Mouse (Mus musculus) embryonic facial prominence, embryonic 11.5 days (tissue): ENCODE results near the gene Ankrd33b. TPM values are rescaled to one million over a fixed set of nuclear protein-coding genes. Genes with fewer than 3 reads are reported as not detected.

ENCODE experiments used
- ATAC-seq: fragments of 200-750 bp; cut with Nextera tagmentation; replicated peaks from 2 replicates; pipeline ENCODE4 v1.8.0; 2017; ENCODE audit warnings: low read depth; ENCODE audit not compliant: insufficient number of reproducible peaks, low FRiP score, low TSS enrichment
- DNase-seq: peaks from one replicate; pipeline ENCODE4 v3.0.0-alpha.2; 2015; ENCODE audit warnings: low spot score
- H3K27ac ChIP-seq: fragments of 300-500 bp; sonication (generic); replicated peaks from 2 replicates; pipeline ENCODE4 v1.5.1; 2014; ENCODE audit warnings: mild to moderate bottlenecking, low read depth, low read length, control low read depth
- H3K27me3 ChIP-seq: fragments of 300-500 bp; sonication (generic); 2 replicates; pipeline ENCODE4 v1.6.1; 2014; ENCODE audit warnings: mild to moderate bottlenecking, low read length, moderate library complexity, mixed read lengths; ENCODE audit not compliant: control insufficient read depth, insufficient read depth
- H3K36me3 ChIP-seq: fragments of 300-500 bp; sonication (generic); replicated peaks from 2 replicates; pipeline ENCODE4 v1.6.1; 2014; ENCODE audit warnings: low read depth, mild to moderate bottlenecking, low read length, moderate library complexity, mixed read lengths; ENCODE audit not compliant: control insufficient read depth, insufficient read depth
- H3K4me1 ChIP-seq: fragments of 300-500 bp; sonication (generic); 2 replicates; pipeline ENCODE4 v1.6.1; 2014; ENCODE audit warnings: low read length, mixed read lengths; ENCODE audit not compliant: control insufficient read depth, insufficient read depth
- H3K4me2 ChIP-seq: fragments of 300-500 bp; sonication (generic); 2 replicates; pipeline ENCODE4 v1.6.1; 2014; ENCODE audit warnings: low read depth, mild to moderate bottlenecking, control low read depth, low read length, moderate library complexity
- H3K4me3 ChIP-seq: fragments of 300-500 bp; sonication (generic); 2 replicates; pipeline ENCODE4 v1.5.1; 2014; ENCODE audit warnings: low read depth, low read length, control low read depth
- H3K9ac ChIP-seq: fragments of 300-500 bp; sonication (generic); replicated peaks from 2 replicates; pipeline ENCODE4 v1.6.1; 2014; ENCODE audit warnings: mild to moderate bottlenecking, control low read depth, low read length
- H3K9me3 ChIP-seq: fragments of 300-500 bp; sonication (generic); replicated peaks from 2 replicates; pipeline ENCODE4 v1.6.1; 2016; ENCODE audit warnings: mild to moderate bottlenecking, low read length, inconsistent platforms, mixed read lengths; ENCODE audit not compliant: control insufficient read depth
- WGBS: fragments of 180-500 bp; shearing (Covaris S2); extraction: QIAGEN DNeasy Blood & Tissue Kit; methylation state at CpG from one replicate; pipeline ENCODE4 v1.1.7; 2014; 5-methylcytosine and 5-hydroxymethylcytosine counted together
- polyA plus RNA-seq: library from polyadenylated mRNA; unstranded; fragments of >200 nt; fragmentation: Nextera tagmentation; extraction: Ambion mirVana; gene quantifications from 2 replicates; pipeline ENCODE4 v1.2.1, GENCODE M21; 2014

The Ankrd33b gene
- polyA plus RNA-seq, 1 experiment from 2014 or later, result 0.13 TPM

DNA sequence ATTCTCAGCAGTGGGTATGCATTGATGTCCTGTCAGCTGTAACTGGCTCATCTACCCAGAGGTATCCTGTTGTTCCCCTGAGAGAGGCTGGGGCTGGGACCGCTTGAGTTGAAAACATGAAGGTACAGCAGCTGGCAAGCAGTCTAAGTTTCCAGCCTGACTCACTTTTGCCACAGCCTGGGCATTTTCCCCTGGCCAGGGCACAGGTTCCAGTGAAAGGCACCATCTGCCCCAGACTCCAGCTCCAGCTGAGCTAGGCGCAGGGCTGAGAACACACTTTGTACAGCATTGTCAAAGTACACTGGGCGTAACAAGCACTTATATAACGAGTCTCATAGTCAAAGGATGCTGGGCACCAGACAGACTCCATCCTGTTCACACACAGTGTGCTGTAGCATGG, 113.6 kb downstream of the Ankrd33b start:
- H3K4me2 ChIP-seq, result no peak overlapping the region
- H3K9ac ChIP-seq, result no peak overlapping the region
- no peaks in the 10 kb centered on the region for H3K27me3 ChIP-seq
- WGBS, result 85% methylated on average over 4 of the region's 4 CpGs
- DNase-seq (no peak), ATAC-seq (no peak)
- H3K36me3 ChIP-seq, result no peaks in the 10 kb centered on the region
- no peak overlapping the region for H3K27ac ChIP-seq
- H3K9me3 ChIP-seq, result no peaks in the 10 kb centered on the region
- H3K4me3 ChIP-seq, result no peak overlapping the region
- H3K4me1 ChIP-seq, result no peaks in the 10 kb centered on the region; the same call in 1 of the 2 replicates

DNA sequence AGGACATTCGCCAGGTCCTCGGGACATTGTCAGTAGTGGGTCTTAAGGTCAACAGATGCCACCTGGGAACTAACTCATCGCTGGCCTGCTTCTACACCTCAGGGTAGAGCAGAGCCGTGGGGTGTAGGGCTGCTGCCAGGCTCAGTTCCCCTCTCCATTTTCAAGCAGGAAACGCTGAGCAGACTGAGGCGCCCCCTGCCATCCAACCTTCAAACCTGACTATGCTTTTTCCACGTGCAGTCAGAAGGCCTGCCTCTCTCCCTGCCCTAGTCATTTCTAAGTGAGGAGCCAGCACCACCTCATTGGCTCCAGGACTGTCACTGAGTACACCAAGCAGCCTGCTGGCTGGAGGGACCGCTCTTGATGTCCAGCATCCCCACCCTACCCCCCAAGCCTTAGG, 114.1 kb downstream of the Ankrd33b start:
- Histone ChIP-seq H3K27me3 (no peaks in the 10 kb centered on the region), H3K27ac (no peak overlapping the region), H3K9me3 (no peaks in the 10 kb centered on the region), H3K36me3 (no peaks in the 10 kb centered on the region), H3K9ac (no peak overlapping the region), H3K4me1 (no peaks in the 10 kb centered on the region; the same call in 1 of the 2 replicates), H3K4me3 (no peak overlapping the region), H3K4me2 (no peak overlapping the region)
- 67% methylated on average over 8 of the region's 8 CpGs for WGBS
- DNase-seq, result no peak
- ATAC-seq, result no peak

DNA sequence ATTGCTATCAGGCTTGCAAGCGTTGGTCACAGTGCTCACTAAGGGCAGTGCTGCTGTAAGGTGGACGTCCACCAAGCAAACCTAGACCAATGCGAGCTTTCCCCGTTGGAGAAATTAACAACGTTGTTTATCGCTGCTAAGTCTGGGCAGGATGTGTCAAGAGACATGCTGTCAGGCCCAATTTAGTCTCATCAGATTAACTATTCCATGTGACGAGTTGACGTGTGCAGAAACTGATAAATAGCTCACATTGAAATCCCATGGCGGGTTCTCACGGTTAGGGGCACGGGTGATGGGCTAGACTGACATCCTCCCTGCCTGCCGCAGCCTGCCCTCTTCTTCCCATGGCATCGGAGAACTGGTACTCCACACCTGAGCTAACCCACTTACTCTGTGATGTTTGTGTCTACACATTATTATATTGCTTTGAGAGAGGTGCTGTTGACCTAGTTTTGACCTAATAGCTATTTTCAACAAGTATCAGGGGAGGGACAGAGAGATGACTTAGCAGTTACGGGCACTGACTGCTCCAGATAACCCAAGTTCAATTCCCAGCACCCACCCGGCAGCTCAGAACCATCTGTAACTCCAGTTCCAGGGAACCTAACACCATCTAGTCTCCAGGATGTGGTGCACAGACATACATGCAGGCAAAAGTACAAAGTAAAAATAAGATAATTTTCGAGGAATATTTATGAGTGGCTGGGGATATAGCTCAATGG, 114.8 kb downstream of the Ankrd33b start:
- 79% methylated on average over 16 of the region's 16 CpGs for WGBS
- no peak for ATAC-seq
- H3K4me1 ChIP-seq, result no peaks in the 10 kb centered on the region; the same call in 1 of the 2 replicates

DNA sequence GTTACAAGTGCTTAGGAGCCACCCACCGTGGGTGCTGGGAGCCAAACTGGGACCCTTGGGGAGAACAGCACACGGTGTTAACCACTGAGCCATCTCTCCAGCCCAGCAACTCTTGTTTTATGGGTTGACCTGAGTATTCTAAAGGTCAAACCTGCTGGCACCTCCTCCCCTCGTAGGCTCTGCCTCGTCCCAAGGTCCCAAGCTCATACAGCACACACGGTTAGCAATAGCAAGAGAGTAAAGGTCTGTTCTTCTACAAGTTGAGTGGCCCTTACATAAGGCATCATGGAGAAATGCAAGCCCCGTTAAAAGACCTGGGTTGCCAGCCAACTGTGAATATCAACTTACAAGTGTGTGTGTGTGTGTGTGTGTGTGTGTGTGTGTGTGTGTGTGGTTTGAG, 116.3 kb downstream of the Ankrd33b start:
- H3K9me3 ChIP-seq, result no peaks in the 10 kb centered on the region
- H3K27ac ChIP-seq, result no peak overlapping the region
- no peak for ATAC-seq
- H3K4me2 ChIP-seq, result no peak overlapping the region
- 83% methylated on average over 6 of the region's 6 CpGs for WGBS
- no peak overlapping the region for H3K9ac ChIP-seq
- no peaks in the 10 kb centered on the region for H3K4me1 ChIP-seq
- no peak overlapping the region for H3K4me3 ChIP-seq
- no peaks in the 10 kb centered on the region for H3K27me3 ChIP-seq
- H3K36me3 ChIP-seq, result no peaks in the 10 kb centered on the region
- DNase-seq, result no peak

More for the DNA sequence above, 114.8 kb downstream of the Ankrd33b start:
- Histone ChIP-seq H3K36me3 (no peaks in the 10 kb centered on the region), H3K27me3 (no peaks in the 10 kb centered on the region), H3K9me3 (no peaks in the 10 kb centered on the region), H3K9ac (no peak overlapping the region), H3K27ac (no peak overlapping the region), H3K4me2 (no peak overlapping the region), H3K4me3 (no peak overlapping the region)
- no peak for DNase-seq

DNA sequence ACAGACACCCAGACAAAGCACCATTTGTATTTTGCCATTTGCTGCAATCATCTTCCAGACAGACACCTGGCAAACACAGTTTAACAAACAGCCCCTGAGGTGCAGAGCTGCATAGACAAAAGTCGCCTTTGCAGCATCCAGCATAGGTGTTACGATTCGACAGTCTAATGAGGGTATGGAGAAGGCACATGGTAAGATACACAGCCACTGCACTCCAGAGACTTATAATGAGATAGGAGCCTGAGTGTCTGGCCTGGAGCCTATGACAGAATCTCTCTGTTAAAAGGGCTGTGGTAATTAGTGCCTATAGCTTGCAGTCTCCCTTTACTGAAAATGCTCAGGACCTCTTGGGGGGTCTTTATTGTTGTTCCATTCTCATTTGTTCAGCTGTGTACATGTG, 116.8 kb downstream of the Ankrd33b start:
- no peak for ATAC-seq
- Histone ChIP-seq H3K27me3 (no peaks in the 10 kb centered on the region), H3K4me1 (no peaks in the 10 kb centered on the region), H3K4me2 (no peak overlapping the region), H3K27ac (no peak overlapping the region), H3K9ac (no peak overlapping the region), H3K36me3 (no peaks in the 10 kb centered on the region), H3K4me3 (no peak overlapping the region), H3K9me3 (no peaks in the 10 kb centered on the region)
- WGBS, result 66% methylated on average over 3 of the region's 3 CpGs
- DNase-seq, result no peak

DNA sequence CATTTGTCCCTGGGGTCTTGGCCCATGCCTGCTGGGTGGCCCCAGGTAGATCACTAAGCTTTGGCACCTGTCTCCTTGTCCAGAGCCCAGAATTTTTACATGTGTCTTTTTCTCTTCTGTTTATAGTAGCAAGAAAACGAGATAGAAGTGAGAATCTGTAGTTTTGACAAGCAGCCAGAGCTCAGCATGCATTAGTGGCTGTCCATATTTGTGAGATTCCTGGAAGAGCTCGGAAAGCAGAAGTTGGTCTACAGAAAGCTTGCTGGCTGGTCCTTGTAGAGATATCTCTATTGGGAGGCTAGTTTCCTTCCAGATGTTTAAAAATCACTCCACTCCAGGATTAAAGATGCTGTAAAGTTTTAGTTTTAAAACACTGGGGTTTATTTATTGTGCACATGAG, 117.5 kb downstream of the Ankrd33b start:
- ATAC-seq (no peak), DNase-seq (no peak)
- Histone ChIP-seq H3K4me2 (no peak overlapping the region), H3K9me3 (no peaks in the 10 kb centered on the region), H3K4me1 (no peaks in the 10 kb centered on the region), H3K9ac (no peak overlapping the region), H3K27me3 (no peaks in the 10 kb centered on the region), H3K4me3 (no peak overlapping the region), H3K36me3 (no peaks in the 10 kb centered on the region), H3K27ac (no peak overlapping the region)
- WGBS, result 76% methylated on average over 2 of the region's 2 CpGs

DNA sequence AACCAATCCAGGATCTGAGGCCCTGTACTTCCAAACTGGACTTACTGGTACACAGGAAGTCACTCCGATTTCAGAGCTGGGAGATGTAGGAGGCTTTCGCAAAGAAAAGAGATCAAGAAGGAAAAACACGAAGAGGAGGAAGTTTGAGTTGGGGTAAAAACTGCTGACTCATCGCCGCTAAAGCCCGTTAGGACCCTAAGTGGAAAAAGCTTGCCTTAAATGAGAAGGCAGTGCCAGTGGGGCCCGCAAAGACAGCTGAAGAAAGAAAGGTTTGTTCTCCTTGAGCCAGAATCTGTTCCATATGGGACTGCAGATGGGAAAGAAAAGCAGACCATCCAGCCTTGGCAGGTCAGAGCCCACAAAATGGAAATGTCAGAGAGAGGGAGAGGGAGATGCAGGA, 118.6 kb downstream of the Ankrd33b start:
- H3K27ac ChIP-seq, result no peak overlapping the region
- no peaks in the 10 kb centered on the region for H3K27me3 ChIP-seq
- WGBS, result 47% methylated on average over 7 of the region's 7 CpGs
- H3K4me1 ChIP-seq, result no peaks in the 10 kb centered on the region
- ATAC-seq (no peak), DNase-seq (peak; percentile 73)
- H3K9ac ChIP-seq, result no peak overlapping the region
- H3K36me3 ChIP-seq, result no peaks in the 10 kb centered on the region
- no peaks in the 10 kb centered on the region for H3K9me3 ChIP-seq
- H3K4me3 ChIP-seq, result no peak overlapping the region
- no peak overlapping the region for H3K4me2 ChIP-seq

DNA sequence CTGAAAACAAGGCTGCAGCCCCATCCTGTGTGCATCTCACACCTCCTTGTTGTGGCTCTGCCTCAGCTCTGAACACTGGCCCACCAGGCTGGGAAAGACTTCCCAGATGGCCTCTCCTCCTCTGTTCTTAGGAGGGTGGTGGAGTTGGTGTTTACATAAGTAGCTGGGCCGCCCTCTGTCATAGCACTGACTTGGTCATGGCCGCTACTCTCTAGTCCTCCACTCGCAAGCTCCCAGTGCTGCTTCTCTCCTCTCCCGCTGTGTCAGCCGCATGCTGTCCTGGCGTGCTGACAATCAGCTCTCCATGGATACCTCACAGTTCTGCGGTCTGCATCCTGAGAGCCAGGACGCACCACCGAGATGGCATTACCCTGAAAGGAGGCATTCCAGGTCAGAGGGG, 120.5 kb downstream of the Ankrd33b start:
- no peak overlapping the region for H3K9ac ChIP-seq
- H3K27ac ChIP-seq, result no peak overlapping the region
- H3K4me3 ChIP-seq, result no peak overlapping the region
- H3K9me3 ChIP-seq, result no peaks in the 10 kb centered on the region
- H3K4me1 ChIP-seq, result no peaks in the 10 kb centered on the region
- H3K27me3 ChIP-seq, result no peaks in the 10 kb centered on the region
- WGBS, result 76% methylated on average over 9 of the region's 9 CpGs
- no peaks in the 10 kb centered on the region for H3K36me3 ChIP-seq
- ATAC-seq (no peak), DNase-seq (no peak)
- H3K4me2 ChIP-seq, result no peak overlapping the region
